Mouse (Mus musculus) ovary, adult 10 weeks (tissue): Measurements from ENCODE around the gene Krtap7-1. TPM values are rescaled to one million over a fixed set of nuclear protein-coding genes. Genes with fewer than 3 reads are reported as not detected.

Experiments used
- polyA plus RNA-seq: library from polyadenylated mRNA; stranded (reverse); fragments of 350-450 nt; fragmentation: Illumina TruSeq; extraction: RNeasy Lipid Tissue Mini Kit (QIAGEN cat#74804); gene quantifications from one replicate; pipeline ENCODE4 v1.2.3, GENCODE M21; 2014

Krtap7-1 gene
- not detected for polyA plus RNA-seq

GRCm38 (mm10) chr16:89508223-89508622, at the start of gene Krtap7-1:
Gene Krtap7-1, minus strand, starts transcription at chr16:89508323.

DNA sequence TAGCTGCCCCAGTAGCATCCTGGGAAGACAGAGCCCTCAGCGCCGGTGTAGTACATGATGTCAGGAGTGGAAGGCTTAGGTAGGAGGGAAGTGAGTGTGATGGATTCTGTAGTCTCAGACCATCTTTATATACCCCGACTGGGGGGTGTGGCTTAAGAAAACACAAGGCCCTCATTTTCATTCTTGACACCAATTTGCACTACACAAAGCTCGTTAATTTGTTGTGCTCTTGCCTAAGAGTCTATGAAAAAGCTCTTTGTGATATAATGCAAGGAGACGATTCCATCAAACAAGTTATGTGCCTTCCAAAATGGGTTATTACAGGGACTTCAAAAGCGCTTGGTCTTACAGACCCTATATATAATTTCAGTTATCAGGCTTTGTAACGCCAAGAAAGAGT, 20.3 kb downstream of the Krtap7-1 start, which contains the start of gene Krtap8-1:
TSS of gene Krtap8-1 (minus strand) at position 101 of the 400 bp plus-strand sequence.

Other genes with a start within 250 kb of the Krtap7-1 start
- not detected for gene Krtap21-1, start 104.5 kb downstream of the Krtap7-1 start, polyA plus RNA-seq
- not detected for gene Krtap6-2, start 88.2 kb downstream of the Krtap7-1 start, polyA plus RNA-seq
- not detected for gene Krtap8-1, start 20.4 kb downstream of the Krtap7-1 start, polyA plus RNA-seq
- not detected for gene Krtap11-1, start 62.9 kb upstream of the Krtap7-1 start, polyA plus RNA-seq